Mouse (Mus musculus) embryonic facial prominence, embryonic 10.5 days (tissue): ENCODE measurements around the gene Tmem184c. TPM values are rescaled to one million over a fixed set of nuclear protein-coding genes. Genes with fewer than 3 reads are reported as not detected.

Experiments used
- DNase-seq: peaks from one replicate; pipeline ENCODE4 v3.0.0-alpha.2; 2017; ENCODE audit warnings: low spot score
- H3K27ac ChIP-seq: fragments of 300-500 bp; sonication (generic); replicated peaks from 2 replicates; pipeline ENCODE4 v1.5.1; 2016; ENCODE audit warnings: mild to moderate bottlenecking
- H3K27me3 ChIP-seq: fragments of 300-500 bp; sonication (generic); replicated peaks from 2 replicates; pipeline ENCODE4 v1.6.1; 2016; ENCODE audit warnings: low read depth, mild to moderate bottlenecking; ENCODE audit not compliant: poor library complexity, severe bottlenecking
- H3K36me3 ChIP-seq: fragments of 300-500 bp; sonication (generic); replicated peaks from 2 replicates; pipeline ENCODE4 v1.6.1; 2016; ENCODE audit warnings: mild to moderate bottlenecking, moderate library complexity
- H3K4me1 ChIP-seq: fragments of 300-500 bp; sonication (generic); 2 replicates; pipeline ENCODE4 v1.6.1; 2016
- H3K4me3 ChIP-seq: fragments of 300-500 bp; sonication (generic); 2 replicates; pipeline ENCODE4 v1.5.1; 2016; ENCODE audit warnings: mild to moderate bottlenecking, moderate library complexity
- H3K9me3 ChIP-seq: fragments of 300-500 bp; sonication (generic); 2 replicates; pipeline ENCODE4 v1.6.1; 2016; ENCODE audit warnings: mild to moderate bottlenecking
- WGBS: fragments of 180-500 bp; shearing (Covaris S2); methylation state at CpG from one replicate; pipeline ENCODE4 v1.1.7; 2016; 5-methylcytosine and 5-hydroxymethylcytosine counted together
- polyA plus RNA-seq: library from polyadenylated mRNA; unstranded; fragments of >200 nt; fragmentation: Nextera tagmentation; extraction: Ambion mirVana; gene quantifications from 2 replicates; pipeline ENCODE4 v1.2.1, GENCODE M21; 2016

Tmem184c gene
- polyA plus RNA-seq, 1 experiment from 2014 or later, result 44.6 TPM

GRCm38 (mm10) chr8:77609621-77610020, 877 bp downstream of the Tmem184c start:
- Histone ChIP-seq H3K4me1 (peaks cover 15% of the 10 kb centered on the region), H3K9me3 (no peaks in the 10 kb centered on the region), H3K27me3 (no peaks in the 10 kb centered on the region), H3K27ac (peak overlapping the region; percentile 83), H3K4me3 (peak overlapping the region; percentile 81), H3K36me3 (peaks cover 22% of the 10 kb centered on the region)
- no peak for DNase-seq
- WGBS, result 7% methylated on average over 7 of the region's 7 CpGs

GRCm38 (mm10) chr8:77584174-77584573, 26.3 kb downstream of the Tmem184c start:
- Histone ChIP-seq H3K36me3 (peaks cover 42% of the 10 kb centered on the region), H3K27me3 (no peaks in the 10 kb centered on the region), H3K9me3 (no peaks in the 10 kb centered on the region), H3K4me3 (no peak overlapping the region), H3K4me1 (peaks cover 6% of the 10 kb centered on the region; the same call in 1 of the 2 replicates), H3K27ac (no peak overlapping the region)
- DNase-seq, result no peak
- WGBS, result 90% methylated on average over 4 of the region's 4 CpGs

- H3K27me3 ChIP-seq, result no peaks in the 10 kb centered on the region
- H3K4me1 ChIP-seq, result no peaks in the 10 kb centered on the region
- DNase-seq, result no peak
- WGBS, result 93% methylated on average over 7 of the region's 7 CpGs
- H3K4me3 ChIP-seq, result no peak overlapping the region
- no peaks in the 10 kb centered on the region for H3K9me3 ChIP-seq
- no peak overlapping the region for H3K27ac ChIP-seq
- H3K36me3 ChIP-seq, result peaks cover 83% of the 10 kb centered on the region
These were observed 32.8 kb downstream of the Tmem184c start for GRCm38 (mm10) chr8:77577674-77578073.

- no peak overlapping the region for H3K27ac ChIP-seq
- no peaks in the 10 kb centered on the region for H3K4me1 ChIP-seq
- H3K9me3 ChIP-seq, result no peaks in the 10 kb centered on the region
- H3K27me3 ChIP-seq, result no peaks in the 10 kb centered on the region
- peaks cover 75% of the 10 kb centered on the region for H3K36me3 ChIP-seq
- DNase-seq, result no peak
- H3K4me3 ChIP-seq, result no peak overlapping the region
- 88% methylated on average over 5 of the region's 5 CpGs for WGBS
These were observed 36.3 kb downstream of the Tmem184c start for GRCm38 (mm10) chr8:77574229-77574628.

- Histone ChIP-seq H3K27ac (no peak overlapping the region), H3K9me3 (no peaks in the 10 kb centered on the region), H3K4me1 (no peaks in the 10 kb centered on the region), H3K27me3 (no peaks in the 10 kb centered on the region), H3K36me3 (peaks cover 100% of the 10 kb centered on the region), H3K4me3 (no peak overlapping the region)
- DNase-seq, result no peak
- 91% methylated on average over 3 of the region's 3 CpGs for WGBS
These were observed 49.1 kb downstream of the Tmem184c start for GRCm38 (mm10) chr8:77561441-77561840.

- Histone ChIP-seq H3K4me1 (peaks cover 15% of the 10 kb centered on the region), H3K27ac (no peak overlapping the region), H3K27me3 (no peaks in the 10 kb centered on the region), H3K4me3 (no peak overlapping the region), H3K36me3 (peaks cover 63% of the 10 kb centered on the region), H3K9me3 (no peaks in the 10 kb centered on the region)
- 93% methylated on average over 3 of the region's 3 CpGs for WGBS
- no peak for DNase-seq
These were observed 58.0 kb downstream of the Tmem184c start for GRCm38 (mm10) chr8:77552491-77552890.

GRCm38 (mm10) chr8:77549881-77550580, 60.5 kb downstream of the Tmem184c start:
- peak overlapping the region; percentile 91 for H3K27ac ChIP-seq
- 32% methylated on average over 7 of the region's 7 CpGs for WGBS

GRCm38 (mm10) chr8:77549121-77549706, 61.3 kb downstream of the Tmem184c start, which contains the start of gene Prmt9:
Prmt9 (plus strand) TSS chr8:77549397.
- Histone ChIP-seq H3K36me3 (peaks cover 32% of the 10 kb centered on the region), H3K27me3 (no peaks in the 10 kb centered on the region), H3K27ac (peak within 1 kb of the TSS; percentile 91), H3K4me1 (peaks cover 15% of the 10 kb centered on the region), H3K4me3 (peak within 1 kb of the TSS; percentile 68), H3K9me3 (no peaks in the 10 kb centered on the region)
- WGBS, result 4% methylated on average over 42 of the region's 42 CpGs
- DNase-seq, result peak; percentile 94

More at GRCm38 (mm10) chr8:77549881-77550580, 60.5 kb downstream of the Tmem184c start:
- Histone ChIP-seq H3K36me3 (peaks cover 39% of the 10 kb centered on the region), H3K9me3 (no peaks in the 10 kb centered on the region), H3K4me1 (peaks cover 15% of the 10 kb centered on the region), H3K4me3 (peak overlapping the region; percentile 68), H3K27me3 (no peaks in the 10 kb centered on the region)
- DNase-seq, result no peak

Other genes with a start within 250 kb of the Tmem184c start
- 25.5 and 26.1 TPM in 2 replicates for gene Arhgap10, start 92.7 kb downstream of the Tmem184c start, polyA plus RNA-seq
- gene Prmt9, start 61.3 kb downstream of the Tmem184c start, polyA plus RNA-seq, result 19.9 and 21.6 TPM in 2 replicates
- 30.8 and 36.4 TPM in 2 replicates for gene Ednra, start 113.8 kb upstream of the Tmem184c start, polyA plus RNA-seq